Mouse (Mus musculus) kidney, postnatal 10 days (tissue): ENCODE results near the gene Sptssb.
A peak's percentile ranks its signal among the peaks of the same experiment; 100 is the strongest.

Experiments used
- DNase-seq: peaks from one replicate; pipeline ENCODE4 v3.0.0; 2021; ENCODE audit warnings: mixed read lengths

Gene Sptssb

GRCm38 (mm10) chr3:69859858-69860588 lies at the start of gene Sptssb:
Gene Sptssb, minus strand, starts transcription at chr3:69859940.
- DNase-seq = peak; percentile 61

GRCm38 (mm10) chr3:69908074-69908473 lies 48.3 kb upstream of the Sptssb start:
- DNase-seq = no peak

GRCm38 (mm10) chr3:69907564-69907963 lies 47.8 kb upstream of the Sptssb start:
- no peak for DNase-seq

GRCm38 (mm10) chr3:69902787-69903477 lies 43.2 kb upstream of the Sptssb start:
- DNase-seq = no peak

- no peak for DNase-seq
Measured at GRCm38 (mm10) chr3:69902382-69902781, 42.6 kb upstream of the Sptssb start.

GRCm38 (mm10) chr3:69901874-69902381 lies 42.2 kb upstream of the Sptssb start:
- DNase-seq = no peak

- DNase-seq = no peak
Measured at GRCm38 (mm10) chr3:69900335-69900734, 40.6 kb upstream of the Sptssb start.

GRCm38 (mm10) chr3:69897917-69898594 lies 38.3 kb upstream of the Sptssb start:
- peak; percentile 50 for DNase-seq

GRCm38 (mm10) chr3:69895516-69895915 lies 35.8 kb upstream of the Sptssb start:
- no peak for DNase-seq

- DNase-seq = no peak
Measured at GRCm38 (mm10) chr3:69892187-69893094, 32.7 kb upstream of the Sptssb start.

- no peak for DNase-seq
Measured at GRCm38 (mm10) chr3:69885866-69886265, 26.1 kb upstream of the Sptssb start.

GRCm38 (mm10) chr3:69883710-69884109 lies 24.0 kb upstream of the Sptssb start:
- DNase-seq = no peak

- DNase-seq = no peak
Measured at GRCm38 (mm10) chr3:69877538-69877937, 17.8 kb upstream of the Sptssb start.

GRCm38 (mm10) chr3:69874721-69875120 lies 15.0 kb upstream of the Sptssb start:
- DNase-seq = no peak

GRCm38 (mm10) chr3:69872661-69873327 lies 13.1 kb upstream of the Sptssb start:
- no peak for DNase-seq

- DNase-seq = no peak
Measured at GRCm38 (mm10) chr3:69871174-69871573, 11.4 kb upstream of the Sptssb start.

- DNase-seq = no peak
Measured at GRCm38 (mm10) chr3:69869702-69870101, 10.0 kb upstream of the Sptssb start.

GRCm38 (mm10) chr3:69861789-69862395 lies 2.2 kb upstream of the Sptssb start:
- no peak for DNase-seq

GRCm38 (mm10) chr3:69860589-69861521 lies 1.1 kb upstream of the Sptssb start:
- DNase-seq = peak; percentile 35

- DNase-seq = no peak
Measured at GRCm38 (mm10) chr3:69839485-69839884, 20.3 kb downstream of the Sptssb start.
